Mouse (Mus musculus) hindbrain, embryonic 15.5 days (tissue): ENCODE results near the gene Prph. TPM values are rescaled to one million over a fixed set of nuclear protein-coding genes. Genes with fewer than 3 reads are reported as not detected.
"Not testable (repeated sequence)": the region's sequence is repeated elsewhere in the genome, so short reads cannot be mapped to it uniquely, and the experiment has no call there.

Experiments
- ATAC-seq: fragments of 200-750 bp; cut with Nextera tagmentation; 2 replicates; pipeline ENCODE4 v1.8.0; 2017; ENCODE audit warnings: low read depth, moderate number of reproducible peaks, moderate TSS enrichment; ENCODE audit not compliant: low FRiP score
- H3K27ac ChIP-seq: fragments of 300-500 bp; sonication (generic); replicated peaks from 2 replicates; pipeline ENCODE4 v1.5.1; 2015; ENCODE audit warnings: mild to moderate bottlenecking, inconsistent platforms
- H3K27me3 ChIP-seq: fragments of 300-500 bp; sonication (generic); 2 replicates; pipeline ENCODE4 v1.6.1; 2015; ENCODE audit warnings: control low read depth, inconsistent platforms
- H3K36me3 ChIP-seq: fragments of 300-500 bp; sonication (generic); 2 replicates; pipeline ENCODE4 v1.6.1; 2015; ENCODE audit warnings: control low read depth, inconsistent platforms
- H3K4me1 ChIP-seq: fragments of 300-500 bp; sonication (generic); replicated peaks from 2 replicates; pipeline ENCODE4 v1.6.1; 2015; ENCODE audit warnings: control low read depth, inconsistent platforms
- H3K4me2 ChIP-seq: fragments of 300-500 bp; sonication (generic); 2 replicates; pipeline ENCODE4 v1.6.1; 2015; ENCODE audit warnings: moderate library complexity, mild to moderate bottlenecking, inconsistent platforms
- H3K4me3 ChIP-seq: fragments of 300-500 bp; sonication (generic); 2 replicates; pipeline ENCODE4 v1.5.1; 2015; ENCODE audit warnings: mild to moderate bottlenecking, inconsistent platforms
- H3K9ac ChIP-seq: fragments of 300-500 bp; sonication (generic); 2 replicates; pipeline ENCODE4 v1.6.1; 2015; ENCODE audit warnings: inconsistent platforms
- H3K9me3 ChIP-seq: fragments of 300-500 bp; sonication (generic); 2 replicates; pipeline ENCODE4 v1.6.1; 2016; ENCODE audit warnings: control low read depth, inconsistent platforms
- WGBS: fragments of 180-500 bp; shearing (Covaris S2); methylation state at CpG from one replicate; pipeline ENCODE4 v1.1.7; 2015; 5-methylcytosine and 5-hydroxymethylcytosine counted together
- polyA plus RNA-seq: library from polyadenylated mRNA; unstranded; fragments of >200 nt; fragmentation: Nextera tagmentation; extraction: Ambion mirVana; gene quantifications from 2 replicates; pipeline ENCODE4 v1.2.1, GENCODE M21; 2015

Prph gene
- polyA plus RNA-seq, 1 experiment from 2014 or later, result 57.5 TPM

DNA sequence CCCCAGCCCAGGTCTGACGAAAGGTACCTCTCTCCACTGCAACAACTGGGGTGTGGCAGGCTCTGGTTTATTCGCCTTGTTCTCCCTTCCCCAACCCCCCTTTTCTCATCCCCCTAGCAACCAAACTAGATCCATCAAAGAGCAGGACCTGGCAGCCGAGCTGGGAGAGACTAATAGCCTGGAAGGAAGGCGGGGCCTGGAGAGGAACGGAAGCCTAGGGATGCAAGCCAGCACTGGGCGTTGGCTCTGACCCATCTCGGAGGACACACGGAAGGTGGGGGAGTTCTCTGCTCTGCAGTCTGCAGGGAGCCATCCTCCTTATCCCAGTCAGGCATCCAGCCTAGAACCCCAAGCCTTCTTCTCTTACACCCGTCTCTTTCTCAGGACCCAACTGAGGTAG is 1.6 kb upstream of the Prph start:
- Histone ChIP-seq H3K4me3 (no peak overlapping the region), H3K4me2 (no peak overlapping the region), H3K27me3 (peaks cover 59% of the 10 kb centered on the region), H3K9ac (no peak overlapping the region), H3K4me1 (peaks cover 31% of the 10 kb centered on the region), H3K36me3 (no peaks in the 10 kb centered on the region), H3K9me3 (no peaks in the 10 kb centered on the region), H3K27ac (no peak overlapping the region)
- WGBS, result 9% methylated on average over 9 of the region's 9 CpGs
- 0 out of 2 replicates have a peak, but pooled peaks have one; percentile 24 for ATAC-seq

DNA sequence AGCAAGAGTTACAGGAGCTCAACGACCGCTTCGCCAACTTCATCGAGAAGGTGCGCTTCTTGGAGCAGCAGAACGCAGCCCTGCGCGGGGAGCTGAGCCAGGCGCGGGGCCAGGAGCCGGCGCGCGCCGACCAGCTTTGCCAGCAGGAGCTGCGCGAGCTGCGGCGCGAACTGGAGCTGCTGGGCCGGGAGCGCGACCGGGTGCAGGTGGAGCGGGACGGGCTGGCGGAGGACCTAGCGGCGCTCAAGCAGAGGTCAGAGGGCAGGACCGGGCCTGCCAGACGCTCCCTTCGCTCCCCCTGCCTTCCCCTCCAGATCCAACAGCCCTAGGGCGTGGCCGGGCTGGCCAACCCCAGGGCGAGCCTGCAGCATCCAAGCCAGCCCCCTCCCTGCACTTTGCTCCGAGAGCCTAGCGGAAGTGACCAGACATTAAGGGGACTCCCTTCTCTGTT is 562 bp downstream of the Prph start:
- ATAC-seq, result no peak
- peak overlapping the region; percentile 23; the same call in 1 of the 2 replicates for H3K9ac ChIP-seq
- no peaks in the 10 kb centered on the region for H3K36me3 ChIP-seq
- no peaks in the 10 kb centered on the region for H3K9me3 ChIP-seq
- peak overlapping the region; percentile 78 for H3K4me2 ChIP-seq
- H3K4me1 ChIP-seq, result peaks cover 31% of the 10 kb centered on the region
- H3K27ac ChIP-seq, result no peak overlapping the region
- 0% methylated on average over 33 of the region's 37 CpGs for WGBS
- H3K4me3 ChIP-seq, result peak overlapping the region; percentile 36
- peaks cover 72% of the 10 kb centered on the region for H3K27me3 ChIP-seq

DNA sequence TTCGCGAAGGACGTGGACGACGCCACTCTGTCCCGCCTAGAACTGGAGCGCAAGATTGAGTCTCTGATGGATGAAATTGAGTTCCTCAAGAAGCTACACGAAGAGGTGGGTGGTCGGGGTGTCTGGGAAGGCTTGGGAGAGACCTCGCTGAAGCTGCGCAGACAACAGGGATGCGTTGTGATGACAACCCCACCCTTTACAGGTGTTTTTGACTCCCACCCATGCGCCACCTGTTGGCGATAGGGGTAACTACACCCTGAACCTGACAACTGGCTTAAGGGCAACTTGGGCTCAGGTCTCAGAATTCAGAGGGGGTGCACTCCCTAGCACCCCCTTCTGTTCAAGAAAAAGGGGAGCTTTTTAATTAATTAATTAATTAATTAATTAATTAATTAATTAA is 1.4 kb downstream of the Prph start:
- Histone ChIP-seq H3K4me3 (peak overlapping the region; percentile 36), H3K4me1 (peaks cover 31% of the 10 kb centered on the region), H3K36me3 (no peaks in the 10 kb centered on the region), H3K4me2 (peak overlapping the region; percentile 78; the same call in 1 of the 2 replicates), H3K9me3 (no peaks in the 10 kb centered on the region), H3K27me3 (peaks cover 71% of the 10 kb centered on the region), H3K27ac (no peak overlapping the region), H3K9ac (no peak overlapping the region)
- no peak for ATAC-seq
- WGBS, result 7% methylated on average over 14 of the region's 14 CpGs

DNA sequence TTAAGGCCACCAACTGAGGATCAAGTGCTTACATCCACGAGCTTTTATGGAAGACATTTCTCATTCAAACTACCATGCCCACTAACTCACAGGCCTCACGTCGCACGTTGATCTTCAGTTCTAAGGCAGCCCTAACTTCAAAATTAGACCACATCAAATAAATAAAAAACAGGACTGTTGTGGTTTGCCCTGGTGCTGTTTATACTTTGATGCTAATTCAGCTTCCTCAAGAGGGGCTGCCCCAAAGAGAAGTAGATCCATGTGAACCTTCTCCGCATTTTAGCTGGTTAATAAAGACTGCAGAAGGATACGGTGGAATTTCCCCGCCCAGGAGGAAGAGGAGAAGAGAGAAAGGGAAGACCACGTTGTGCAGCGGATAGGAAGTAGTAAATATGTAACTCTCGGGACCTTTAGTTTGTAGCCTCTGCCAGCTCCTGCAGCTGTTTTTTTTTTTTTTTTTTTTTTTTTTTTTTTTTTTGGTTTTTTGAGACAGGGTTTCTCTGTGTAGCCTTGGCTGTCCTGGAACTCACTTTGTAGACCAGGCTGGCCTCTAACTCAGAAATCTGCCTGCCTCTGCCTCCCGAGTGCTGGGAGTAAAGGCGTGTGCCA is 10.7 kb downstream of the Prph start:
- no peaks in the 10 kb centered on the region for H3K9me3 ChIP-seq
- no peak overlapping the region for H3K9ac ChIP-seq
- H3K27me3 ChIP-seq, result peaks cover 6% of the 10 kb centered on the region
- no peaks in the 10 kb centered on the region for H3K36me3 ChIP-seq
- H3K4me2 ChIP-seq, result no peak overlapping the region
- no peaks in the 10 kb centered on the region for H3K4me1 ChIP-seq
- no peak overlapping the region for H3K4me3 ChIP-seq
- WGBS, result 86% methylated on average over 12 of the region's 12 CpGs
- no peak for ATAC-seq
- H3K27ac ChIP-seq, result no peak overlapping the region

DNA sequence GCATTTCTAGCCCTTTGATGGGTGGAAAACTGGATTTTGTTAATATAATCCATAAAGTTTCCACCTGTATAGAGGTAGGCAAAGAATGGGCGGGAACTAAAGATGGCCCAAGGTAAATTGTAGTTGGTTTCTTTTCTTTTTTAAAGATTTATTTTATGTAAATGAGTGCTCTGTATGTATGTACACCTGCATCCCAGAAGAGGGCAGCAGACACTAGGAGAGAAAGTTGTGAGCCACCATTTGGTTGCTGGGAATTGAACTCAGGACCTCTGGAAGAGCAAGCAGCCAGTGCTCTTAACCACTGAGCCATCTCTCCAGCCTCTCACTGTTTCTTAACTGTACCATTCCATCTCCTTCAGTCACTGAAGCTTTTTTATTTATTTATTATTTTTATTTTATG is 17.0 kb downstream of the Prph start:
- Histone ChIP-seq H3K4me2 (no peak overlapping the region), H3K36me3 (no peaks in the 10 kb centered on the region), H3K27me3 (no peaks in the 10 kb centered on the region), H3K9ac (no peak overlapping the region), H3K9me3 (no peaks in the 10 kb centered on the region), H3K27ac (no peak overlapping the region), H3K4me1 (peaks cover 17% of the 10 kb centered on the region), H3K4me3 (no peak overlapping the region)
- no peak for ATAC-seq
- WGBS, result 91% methylated on average over 1 of the region's 1 CpGs

DNA sequence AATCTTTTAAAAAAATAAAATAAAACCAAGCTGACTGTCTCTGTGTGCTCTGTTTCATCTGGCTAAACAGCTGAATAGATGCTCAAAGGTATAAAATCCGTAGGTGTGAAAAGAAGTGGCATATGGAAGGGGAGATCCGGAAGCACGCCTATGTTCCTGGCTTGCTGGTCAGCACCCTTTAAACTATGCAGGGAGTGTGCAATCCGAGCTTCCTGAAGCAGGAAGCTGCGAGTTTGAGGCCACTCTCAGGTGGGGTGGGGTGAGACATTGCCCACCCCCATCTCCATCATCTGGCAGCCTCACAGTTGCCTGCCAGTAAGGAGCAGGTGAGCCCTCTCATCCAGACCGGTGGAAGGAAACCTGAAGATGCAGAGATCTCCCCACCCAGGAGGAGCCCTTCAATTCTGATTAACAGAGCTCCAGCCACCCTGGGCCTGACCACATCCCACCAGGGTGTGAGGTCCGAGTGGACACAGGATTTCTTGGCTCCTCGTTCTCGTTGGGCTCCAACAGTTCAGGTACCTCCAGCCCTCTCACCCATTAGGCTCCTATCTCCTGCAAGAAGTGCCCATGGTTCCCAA is 19.1 kb downstream of the Prph start, which contains the start of gene Troap:
Troap (plus strand) TSS at position 557 of the 581 bp plus-strand sequence.
- Histone ChIP-seq H3K36me3 (no peaks in the 10 kb centered on the region), H3K9me3 (no peaks in the 10 kb centered on the region), H3K27me3 (no peaks in the 10 kb centered on the region), H3K27ac (peak within 1 kb of the TSS; percentile 98), H3K4me1 (peaks cover 17% of the 10 kb centered on the region), H3K4me2 (peak within 1 kb of the TSS; percentile 97), H3K4me3 (peak within 1 kb of the TSS; percentile 53), H3K9ac (peak within 1 kb of the TSS; percentile 90)
- 29% methylated on average over 9 of the region's 9 CpGs for WGBS
- ATAC-seq, result peak; percentile 55

DNA sequence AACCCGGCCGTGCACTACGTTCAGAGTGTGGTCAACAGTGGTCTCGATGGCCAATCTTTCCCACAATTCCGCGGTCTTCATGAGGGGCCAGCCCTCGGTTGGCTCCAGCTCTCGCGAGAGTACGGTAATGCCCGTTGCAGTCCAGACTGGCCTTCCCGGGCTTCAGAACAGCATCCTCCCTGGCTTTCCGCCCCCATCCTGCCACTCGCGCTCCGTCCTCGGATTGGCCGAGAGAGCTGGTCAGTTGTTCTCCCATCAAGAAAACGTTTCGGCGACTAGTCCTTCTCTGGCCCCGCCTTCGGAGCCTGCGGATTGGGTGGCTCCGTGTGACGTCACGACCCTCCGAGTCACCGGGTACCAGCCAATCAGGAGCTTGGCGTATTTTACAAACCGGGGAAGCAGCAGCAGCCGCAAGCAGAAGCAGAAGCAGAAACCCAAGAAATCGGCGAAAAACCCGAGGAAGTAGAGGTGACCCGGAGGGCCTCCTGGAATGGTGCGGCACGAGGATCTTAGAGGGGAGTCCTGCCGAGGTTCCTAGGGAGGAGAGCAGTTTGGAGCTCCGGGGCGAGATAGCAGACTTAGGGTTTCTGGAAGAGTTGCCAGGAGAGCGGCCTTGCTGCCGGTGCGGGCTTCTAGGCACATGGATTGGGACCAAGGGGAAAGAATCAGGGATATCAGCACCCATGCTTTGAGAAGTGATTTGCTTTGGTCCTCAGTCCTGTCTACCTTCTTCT is 19.8 kb downstream of the Prph start:
- H3K4me3 ChIP-seq, result peak overlapping the region; percentile 53
- H3K27me3 ChIP-seq, result no peaks in the 10 kb centered on the region
- peak overlapping the region; percentile 90 for H3K9ac ChIP-seq
- no peaks in the 10 kb centered on the region for H3K36me3 ChIP-seq
- H3K9me3 ChIP-seq, result no peaks in the 10 kb centered on the region
- peaks cover 17% of the 10 kb centered on the region for H3K4me1 ChIP-seq
- peak; percentile 99 for ATAC-seq
- peak overlapping the region; percentile 97 for H3K4me2 ChIP-seq
- H3K27ac ChIP-seq, result peak overlapping the region; percentile 98
- under 1% methylated on average over 44 of the region's 44 CpGs for WGBS

DNA sequence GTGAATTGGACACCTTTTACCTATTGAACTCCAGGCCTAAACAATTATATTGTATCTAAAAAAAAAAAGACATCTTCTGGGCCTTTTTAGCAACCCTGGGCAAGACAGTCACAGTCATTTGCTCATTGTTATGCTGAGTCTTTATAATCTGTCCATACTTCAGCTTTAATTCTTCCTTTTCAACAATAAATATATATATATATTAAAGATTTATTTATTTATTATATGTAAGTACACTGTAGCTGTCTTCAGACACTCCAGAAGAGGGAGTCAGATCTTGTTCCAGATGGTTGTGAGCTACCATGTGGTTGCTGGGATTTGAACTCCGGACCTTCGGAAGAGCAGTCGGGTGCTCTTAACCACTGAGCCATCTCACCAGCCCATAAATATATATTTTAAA is 21.0 kb downstream of the Prph start:
- H3K9me3 ChIP-seq, H3K4me3 ChIP-seq, H3K9ac ChIP-seq, H3K27me3 ChIP-seq, H3K36me3 ChIP-seq, H3K27ac ChIP-seq, ATAC-seq: not testable (repeated sequence)
- Histone ChIP-seq H3K4me2 (peak overlapping the region; percentile 97), H3K4me1 (peaks cover 17% of the 10 kb centered on the region)
- 97% methylated on average over 3 of the region's 3 CpGs for WGBS

DNA sequence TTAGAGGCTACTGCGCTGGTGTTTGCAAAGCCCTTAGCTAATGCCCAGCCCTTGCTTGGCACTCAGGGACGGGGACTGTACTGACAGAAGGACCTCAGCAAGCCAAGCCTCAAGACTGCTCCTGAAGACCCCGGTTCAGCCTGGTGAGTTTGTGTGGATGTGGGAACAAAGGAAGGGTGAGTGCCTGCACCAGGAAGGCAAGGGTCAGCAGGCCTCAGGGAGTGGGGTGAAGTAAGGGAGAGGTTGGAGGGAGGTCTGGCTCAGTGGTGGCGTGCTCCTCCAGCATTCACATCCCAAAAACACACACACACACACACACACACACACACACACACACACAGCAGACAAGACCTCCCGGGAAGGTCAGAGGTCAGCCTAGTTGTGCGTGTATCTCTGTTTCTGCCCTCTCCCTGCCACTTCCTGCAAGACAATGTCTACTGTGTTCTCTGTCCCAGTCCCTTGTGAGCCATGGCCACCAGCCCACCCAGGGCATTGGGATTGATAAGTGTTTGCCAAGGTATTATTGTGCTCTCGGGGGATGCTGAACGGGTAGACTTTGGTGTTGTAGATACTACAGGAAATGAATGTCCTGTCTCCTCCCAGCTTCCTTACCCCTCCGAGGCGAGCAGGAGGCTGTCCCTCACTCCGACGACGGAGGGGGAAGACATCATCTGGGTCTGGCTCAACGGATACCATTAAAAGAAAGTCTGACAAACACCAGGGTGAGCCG is 23.4 kb downstream of the Prph start:
- no peak overlapping the region for H3K4me2 ChIP-seq
- ATAC-seq, result no peak
- H3K4me1 ChIP-seq, result peaks cover 17% of the 10 kb centered on the region
- no peaks in the 10 kb centered on the region; the same call in 1 of the 2 replicates for H3K27me3 ChIP-seq
- 82% methylated on average over 15 of the region's 15 CpGs for WGBS
- H3K36me3 ChIP-seq, result no peaks in the 10 kb centered on the region
- no peak overlapping the region for H3K9ac ChIP-seq
- H3K4me3 ChIP-seq, result no peak overlapping the region
- H3K9me3 ChIP-seq, result no peaks in the 10 kb centered on the region
- no peak overlapping the region for H3K27ac ChIP-seq

DNA sequence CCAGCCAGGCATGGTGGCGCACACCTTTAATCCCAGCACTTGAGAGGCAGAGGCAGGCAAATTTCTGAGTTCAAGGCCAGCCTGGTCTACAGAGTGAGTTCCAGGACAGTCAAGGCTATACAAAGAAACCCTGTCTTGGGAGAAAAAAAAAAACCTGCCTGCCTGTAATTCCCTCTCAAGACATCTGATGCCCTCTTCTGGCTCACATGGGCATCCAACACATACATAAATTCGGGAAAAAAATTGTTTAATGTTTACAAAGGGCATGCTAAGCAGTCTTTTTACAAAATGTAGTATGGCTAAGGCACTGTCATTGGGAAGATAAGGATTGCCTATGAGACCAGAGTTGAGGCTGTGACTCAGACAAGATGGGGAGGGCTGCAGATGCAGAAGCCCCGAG is 24.8 kb downstream of the Prph start:
- H3K4me2 ChIP-seq, result no peak overlapping the region
- no peak overlapping the region for H3K9ac ChIP-seq
- H3K9me3 ChIP-seq, result no peaks in the 10 kb centered on the region
- peaks cover 13% of the 10 kb centered on the region for H3K27me3 ChIP-seq
- H3K4me3 ChIP-seq, result no peak overlapping the region
- 90% methylated on average over 3 of the region's 3 CpGs for WGBS
- ATAC-seq, result no peak
- H3K36me3 ChIP-seq, result no peaks in the 10 kb centered on the region
- peaks cover 10% of the 10 kb centered on the region for H3K4me1 ChIP-seq
- H3K27ac ChIP-seq, result no peak overlapping the region

DNA sequence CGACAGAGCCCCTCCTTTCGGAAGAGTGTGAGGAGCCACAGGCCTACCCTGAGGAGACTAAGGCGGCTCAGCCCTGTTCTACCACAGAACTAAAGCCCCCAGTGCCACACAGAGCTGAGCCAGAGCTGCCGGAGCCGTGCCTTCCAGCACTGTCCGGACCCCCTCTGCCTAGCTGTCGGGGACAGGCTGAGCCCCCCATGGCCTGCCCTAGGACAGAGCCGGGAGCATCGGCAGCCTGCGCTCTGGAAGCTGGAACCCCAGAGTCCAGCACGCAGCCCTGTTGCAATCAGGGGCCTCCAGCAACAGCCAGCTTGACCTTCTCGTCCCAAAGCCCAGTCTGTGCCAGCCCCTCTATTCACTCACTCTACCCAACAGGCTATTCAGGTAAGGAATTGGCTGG is 27.3 kb downstream of the Prph start:
- Histone ChIP-seq H3K27ac (no peak overlapping the region), H3K9me3 (no peaks in the 10 kb centered on the region), H3K4me1 (no peaks in the 10 kb centered on the region), H3K4me3 (no peak overlapping the region), H3K4me2 (no peak overlapping the region), H3K27me3 (peaks cover 38% of the 10 kb centered on the region), H3K9ac (no peak overlapping the region), H3K36me3 (no peaks in the 10 kb centered on the region)
- ATAC-seq, result no peak
- WGBS, result 94% methylated on average over 12 of the region's 12 CpGs

DNA sequence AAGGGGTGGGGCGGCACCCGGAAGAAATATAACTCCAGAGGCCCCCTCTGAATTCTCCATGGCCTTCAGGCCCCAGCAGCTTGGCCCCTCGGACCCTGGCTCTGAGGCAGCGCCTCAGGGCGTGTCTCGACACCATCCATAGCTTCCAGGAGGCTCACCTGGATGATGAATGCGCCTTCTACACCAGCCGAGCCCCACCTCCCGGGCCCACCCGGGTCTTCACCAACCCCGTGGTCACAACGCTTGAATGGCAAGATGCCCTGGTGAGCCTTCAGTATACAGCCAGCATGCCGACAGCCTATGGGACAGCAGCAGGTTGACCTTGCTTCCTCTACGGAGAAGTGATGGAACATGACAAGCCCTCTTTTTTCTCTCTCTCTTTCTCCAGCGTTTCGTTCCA is 27.9 kb downstream of the Prph start:
- Histone ChIP-seq H3K4me2 (no peak overlapping the region), H3K36me3 (no peaks in the 10 kb centered on the region)
- 89% methylated on average over 16 of the region's 16 CpGs for WGBS

More for the DNA sequence above, 27.9 kb downstream of the Prph start:
- Histone ChIP-seq H3K4me3 (no peak overlapping the region), H3K4me1 (no peaks in the 10 kb centered on the region), H3K27ac (no peak overlapping the region), H3K9me3 (no peaks in the 10 kb centered on the region), H3K9ac (no peak overlapping the region), H3K27me3 (peaks cover 43% of the 10 kb centered on the region)
- ATAC-seq, result no peak
